Mouse (Mus musculus): ENCODE results near the gene Gm36210. TPM values are rescaled to one million over a fixed set of nuclear protein-coding genes. Genes with fewer than 3 reads are reported as not detected.
A peak's percentile ranks its signal among the peaks of the same experiment; 100 is the strongest.
"Not testable (repeated sequence)": the region's sequence is repeated elsewhere in the genome, so short reads cannot be mapped to it uniquely, and the experiment has no call there.

Gm36210 gene
- total and polyA plus RNA-seq, 3 experiments = 0.15 to 0.97 TPM; not detected in 1

GRCm38 (mm10) chr7:4886680-4887079 is 19.6 kb downstream of the Gm36210 start:
- H3K27me3 ChIP-seq (ENCODE audit: control insufficient read depth in 1 of 2, insufficient read depth in 2 of 2, low read length in 2 of 2) = no peaks in the 10 kb centered on the region
- H3K79me2 ChIP-seq (ENCODE audit: control insufficient read depth, insufficient read depth, low read length, poor library complexity) = no peaks in the 10 kb centered on the region
- no peaks in the 10 kb centered on the region for H3K9me3 ChIP-seq (replicated peaks; ENCODE audit: insufficient read depth, low read length)
- no peak for TF ChIP-seq MAX (IDR thresholded peaks at IDR 0.05; ENCODE audit: low read length)
- TF ChIP-seq ZMIZ1 (IDR thresholded peaks at IDR 0.05; ENCODE audit: low read depth, low read length) = no peak
- TF ChIP-seq MEF2A (IDR thresholded peaks at IDR 0.05; ENCODE audit: extremely low read depth, insufficient replicate concordance, low read depth, low read length, poor library complexity, severe bottlenecking) = no peak
- no peak for TF ChIP-seq POLR2AphosphoS2 (IDR thresholded peaks at IDR 0.05; ENCODE audit: low read length)
- TF ChIP-seq RAD21 (IDR thresholded peaks at IDR 0.05; ENCODE audit: low read depth, low read length) = no peak
- no peak for TF ChIP-seq GATA1 (IDR thresholded peaks at IDR 0.05; ENCODE audit: low read depth, low read length)
- no peak for TF ChIP-seq NELFE (IDR thresholded peaks at IDR 0.05; ENCODE audit: low read depth, low read length)
- TF ChIP-seq CHD2 (IDR thresholded peaks at IDR 0.05; ENCODE audit: low read length) = no peak
- TF ChIP-seq UBTF (IDR thresholded peaks at IDR 0.05; ENCODE audit: borderline replicate concordance, insufficient read depth, low read depth, low read length) = no peak
- TF ChIP-seq RCOR1 (IDR thresholded peaks at IDR 0.05; ENCODE audit: low read depth, low read length) = no peak
- TF ChIP-seq MAFK (IDR thresholded peaks at IDR 0.05; ENCODE audit: borderline replicate concordance, low read depth, low read length) = no peak
- TF ChIP-seq POLR2AphosphoS5 (IDR thresholded peaks at IDR 0.05; ENCODE audit: borderline replicate concordance, low read depth, low read length) = no peak
- TF ChIP-seq USF2 (IDR thresholded peaks at IDR 0.05; ENCODE audit: borderline replicate concordance in 1 of 2, insufficient read depth in 1 of 2, low read depth in 1 of 2, low read length in 2 of 2) = no peak
- TF ChIP-seq SMC3 (IDR thresholded peaks at IDR 0.05; ENCODE audit: low read depth, low read length) = no peak
- TF ChIP-seq ZKSCAN1 (IDR thresholded peaks at IDR 0.05; ENCODE audit: low read depth, low read length) = no peak
- no peaks in the 10 kb centered on the region for H3K4me1 ChIP-seq (ENCODE audit: control insufficient read depth in 1 of 2, insufficient read depth in 2 of 2, low read length in 2 of 2)
- no peaks in the 10 kb centered on the region for H3K36me3 ChIP-seq (ENCODE audit: control insufficient read depth in 1 of 2, insufficient read depth in 2 of 2, low read length in 2 of 2)
- H3K4me3 ChIP-seq (ENCODE audit: control insufficient read depth in 1 of 2, insufficient read depth in 1 of 2, low read depth in 2 of 2, low read length in 2 of 2) = no peak overlapping the region
- no peak overlapping the region for H3K27ac ChIP-seq (ENCODE audit: control insufficient read depth, low read depth, low read length)
- no peak overlapping the region for H3K9ac ChIP-seq (ENCODE audit: control insufficient read depth, low read depth, low read length, poor library complexity, severe bottlenecking)
- no peak for DNase-seq (ENCODE audit: low read depth, low spot score)

- not testable (repeated sequence) for DNase-seq (ENCODE audit: low read depth, low spot score); H3K4me3 ChIP-seq (ENCODE audit: control insufficient read depth in 1 of 2, insufficient read depth in 1 of 2, low read depth in 2 of 2, low read length in 2 of 2); H3K27ac ChIP-seq (ENCODE audit: control insufficient read depth, low read depth, low read length); H3K9me3 ChIP-seq (replicated peaks; ENCODE audit: insufficient read depth, low read length); H3K4me1 ChIP-seq (ENCODE audit: control insufficient read depth in 1 of 2, insufficient read depth in 2 of 2, low read length in 2 of 2); H3K27me3 ChIP-seq (ENCODE audit: control insufficient read depth in 1 of 2, insufficient read depth in 2 of 2, low read length in 2 of 2); H3K9ac ChIP-seq (ENCODE audit: control insufficient read depth, low read depth, low read length, poor library complexity, severe bottlenecking); H3K79me2 ChIP-seq (ENCODE audit: control insufficient read depth, insufficient read depth, low read length, poor library complexity); H3K36me3 ChIP-seq (ENCODE audit: control insufficient read depth in 1 of 2, insufficient read depth in 2 of 2, low read length in 2 of 2)
Observed at GRCm38 (mm10) chr7:4879036-4879435, 27.3 kb downstream of the Gm36210 start.

- no peak for TF ChIP-seq MXI1 (IDR thresholded peaks at IDR 0.05; ENCODE audit: low read depth, low read length)
- no peak for TF ChIP-seq SIN3A (IDR thresholded peaks at IDR 0.05; ENCODE audit: low read length)
- no peak for TF ChIP-seq JUND (IDR thresholded peaks at IDR 0.05; ENCODE audit: low read depth, low read length)
- peak; percentile 43 for TF ChIP-seq SMC3 (IDR thresholded peaks at IDR 0.05; ENCODE audit: low read depth, low read length)
- no peak for TF ChIP-seq ZMIZ1 (IDR thresholded peaks at IDR 0.05; ENCODE audit: low read depth, low read length)
- TF ChIP-seq RAD21 (IDR thresholded peaks at IDR 0.05; ENCODE audit: low read depth, low read length) = peak; percentile 4
- TF ChIP-seq CTCF (IDR thresholded peaks at IDR 0.05 in 2 of 3, conservative IDR thresholded peaks at IDR 0.05 in 1 of 3; ENCODE audit: control insufficient read depth in 1 of 3, insufficient read depth in 1 of 3, low read depth in 2 of 3, low read length in 3 of 3, poor library complexity in 1 of 3, severe bottlenecking in 1 of 3) = peak; percentile 11 to 43 (median 40); a peak in 4 of 6 replicates
- TF ChIP-seq HCFC1 (IDR thresholded peaks at IDR 0.05; ENCODE audit: low read depth, low read length) = no peak
- Histone ChIP-seq H3K27me3 (ENCODE audit: control insufficient read depth in 1 of 2, insufficient read depth in 2 of 2, low read length in 2 of 2) (no peaks in the 10 kb centered on the region), H3K36me3 (ENCODE audit: control insufficient read depth in 1 of 2, insufficient read depth in 2 of 2, low read length in 2 of 2) (no peaks in the 10 kb centered on the region), H3K27ac (ENCODE audit: control insufficient read depth, low read depth, low read length) (no peak overlapping the region), H3K4me1 (ENCODE audit: control insufficient read depth in 1 of 2, insufficient read depth in 2 of 2, low read length in 2 of 2) (no peaks in the 10 kb centered on the region; a peak in 2 of 4 replicates), H3K4me3 (ENCODE audit: control insufficient read depth in 1 of 2, insufficient read depth in 1 of 2, low read depth in 2 of 2, low read length in 2 of 2) (no peak overlapping the region; a peak in 1 of 4 replicates), H3K9ac (ENCODE audit: control insufficient read depth, low read depth, low read length, poor library complexity, severe bottlenecking) (no peak overlapping the region), H3K9me3 (replicated peaks; ENCODE audit: insufficient read depth, low read length) (no peaks in the 10 kb centered on the region), H3K79me2 (ENCODE audit: control insufficient read depth, insufficient read depth, low read length, poor library complexity) (peaks cover 4% of the 10 kb centered on the region; the same call in 1 of the 2 replicates)
- peak; percentile 18 for DNase-seq (ENCODE audit: low read depth, low spot score)
Observed at GRCm38 (mm10) chr7:4878186-4878585, 28.1 kb downstream of the Gm36210 start.

All from MEL (cell line).